Mouse (Mus musculus) liver, embryonic 12.5 days (tissue): ENCODE results near the gene Ttc30a2. TPM values are rescaled to one million over a fixed set of nuclear protein-coding genes. Genes with fewer than 3 reads are reported as not detected.

Experiments
- polyA plus RNA-seq: library from polyadenylated mRNA; unstranded; fragments of >200 nt; fragmentation: Nextera tagmentation; extraction: Ambion mirVana; gene quantifications from 2 replicates; pipeline ENCODE4 v1.2.1, GENCODE M21; 2016

Gene Ttc30a2
- polyA plus RNA-seq, 1 experiment from 2014 or later: not detected

Other genes starting within 250 kb of the Ttc30a2 start
- 26.7 and 29.7 TPM in 2 replicates for gene Agps, start 146.0 kb downstream of the Ttc30a2 start, polyA plus RNA-seq
- gene Ttc30b, start 39.6 kb downstream of the Ttc30a2 start, polyA plus RNA-seq: 0.81 and 1.9 TPM in 2 replicates
- gene Ttc30a1, start 3.8 kb upstream of the Ttc30a2 start, polyA plus RNA-seq: 2.2 and 2.3 TPM in 2 replicates